Mouse (Mus musculus) megakaryocyte progenitor cell, adult 5-6 weeks (primary cell): ENCODE measurements around the gene Pfkfb3. TPM values are rescaled to one million over a fixed set of nuclear protein-coding genes. Genes with fewer than 3 reads are reported as not detected.

ENCODE experiments used
- ATAC-seq: replicated peaks from 2 replicates; pipeline ENCODE4 v1.8.0; 2016; ENCODE audit warnings: mild to moderate bottlenecking, moderate TSS enrichment, inconsistent platforms; ENCODE audit not compliant: poor library complexity
- total RNA-seq, 2 experiments: library from RNA; stranded (forward) in 1 of 2; stranded (reverse) in 1 of 2; fragments of 157-497, 149-512 nt in 1 of 2; fragments of 200-1000 nt in 1 of 2; gene quantifications; 2 replicates each; pipeline versions ENCODE4 v1.2.3 to v1.2.4; 2015 to 2017

The Pfkfb3 gene
- total RNA-seq, 2 experiments from 2014 or later = 40.9 to 48.2 TPM

GRCm38 (mm10) chr2:11552297-11552821 lies 1.5 kb downstream of the Pfkfb3 start:
- no peak for ATAC-seq

DNA sequence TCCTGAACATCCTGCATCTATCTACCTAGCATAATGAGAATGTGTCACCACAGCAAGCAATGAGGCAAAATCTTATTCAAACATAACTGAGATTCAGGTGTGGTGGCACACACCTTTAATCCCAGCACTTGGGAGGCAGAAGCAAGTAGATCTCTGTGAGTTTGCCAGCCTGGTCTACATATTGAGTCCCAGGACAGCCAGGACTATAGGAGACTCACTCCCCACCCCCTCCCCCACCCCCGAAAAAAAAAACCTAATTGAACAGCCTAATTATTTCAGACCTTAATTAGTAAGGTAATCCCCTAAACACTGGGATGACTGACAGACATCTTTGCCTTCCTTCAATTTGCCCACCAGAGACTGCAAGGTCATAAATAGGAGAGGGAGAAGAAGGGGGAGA lies 2.2 kb downstream of the Pfkfb3 start:
- no peak for ATAC-seq

DNA sequence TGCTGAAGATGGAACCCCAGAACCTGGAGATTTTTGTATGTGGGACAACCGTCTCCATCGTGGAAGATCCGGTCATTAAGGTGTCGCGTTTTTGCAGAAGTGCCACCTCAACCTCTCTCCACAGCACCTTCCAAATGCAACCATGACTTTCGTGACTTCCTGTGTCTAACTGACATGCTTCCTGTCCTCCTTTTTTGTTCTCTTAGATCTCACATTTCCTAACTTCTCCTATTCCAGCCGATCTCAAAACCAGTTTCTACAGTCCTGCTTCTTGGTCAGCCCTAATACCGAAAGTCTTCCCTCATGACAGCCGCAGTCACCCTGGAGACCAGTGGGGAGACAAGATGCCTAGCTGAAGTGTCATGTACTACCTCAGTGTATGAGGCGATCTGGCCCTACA lies 5.4 kb downstream of the Pfkfb3 start:
- peak; percentile 24 for ATAC-seq

GRCm38 (mm10) chr2:11547609-11548008 lies 6.3 kb downstream of the Pfkfb3 start:
- peak; percentile 56 for ATAC-seq

DNA sequence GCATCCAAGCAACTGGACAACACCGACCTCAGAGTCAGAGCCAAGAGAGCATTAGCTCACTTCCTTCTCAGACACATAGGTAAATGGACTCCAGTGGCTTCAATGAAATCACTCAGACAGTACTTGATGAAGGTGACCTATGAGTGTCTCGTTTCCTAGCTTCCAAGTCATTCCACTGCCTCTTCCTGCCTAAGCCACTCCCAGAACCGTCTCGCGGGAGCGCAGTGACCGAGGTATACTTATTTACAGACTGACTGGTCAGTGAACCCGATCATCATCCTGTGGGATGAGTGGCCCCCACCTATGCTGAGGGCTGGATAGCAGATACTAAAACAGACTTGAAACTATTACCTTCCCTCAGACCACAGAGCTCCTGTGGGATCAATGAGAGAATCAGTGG lies 7.8 kb downstream of the Pfkfb3 start:
- ATAC-seq = no peak

DNA sequence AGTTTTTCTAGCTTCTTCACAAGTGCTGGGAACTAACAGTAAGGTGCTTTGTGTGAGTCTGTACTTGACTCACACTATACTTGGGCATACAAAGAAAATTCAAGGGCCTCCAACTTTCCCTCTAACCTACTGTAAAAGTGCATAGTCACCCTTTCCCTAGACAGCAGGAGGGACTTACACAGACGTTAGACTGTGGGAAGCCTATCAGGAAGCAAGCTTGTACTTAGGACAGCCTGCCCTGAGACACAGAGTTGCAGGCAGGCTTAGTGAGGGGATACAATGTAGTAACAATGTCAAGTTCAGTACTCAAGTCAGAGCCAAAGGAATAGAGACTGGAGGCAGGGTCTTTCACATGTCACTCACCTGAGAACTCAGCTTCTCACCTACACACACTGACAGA lies 8.5 kb downstream of the Pfkfb3 start:
- peak; percentile 18; the same call in 1 of the 2 replicates for ATAC-seq

GRCm38 (mm10) chr2:11544342-11544741 lies 9.5 kb downstream of the Pfkfb3 start:
- peak; percentile 23 for ATAC-seq

- no peak for ATAC-seq
Measured at GRCm38 (mm10) chr2:11543158-11543557, 10.7 kb downstream of the Pfkfb3 start.

DNA sequence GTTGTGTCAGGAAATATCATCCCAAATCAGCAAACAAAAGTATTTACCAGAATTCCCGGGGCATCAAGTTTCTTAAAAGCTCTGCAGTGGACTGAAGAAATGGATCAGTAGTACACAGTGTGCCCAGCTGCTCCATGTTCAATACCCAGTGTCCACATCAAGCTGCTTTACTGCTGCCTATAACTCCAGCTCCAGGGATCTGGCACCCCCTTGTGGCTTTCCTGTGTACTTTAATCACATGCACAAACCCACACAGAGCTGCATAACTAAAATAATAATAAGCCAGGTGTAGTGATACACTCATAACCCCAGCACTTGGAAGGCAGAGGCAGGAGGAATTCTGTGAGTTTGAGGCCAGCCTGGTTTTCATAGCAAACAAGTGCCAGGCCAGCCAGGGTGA lies 11.2 kb downstream of the Pfkfb3 start:
- peak; percentile 54 for ATAC-seq

DNA sequence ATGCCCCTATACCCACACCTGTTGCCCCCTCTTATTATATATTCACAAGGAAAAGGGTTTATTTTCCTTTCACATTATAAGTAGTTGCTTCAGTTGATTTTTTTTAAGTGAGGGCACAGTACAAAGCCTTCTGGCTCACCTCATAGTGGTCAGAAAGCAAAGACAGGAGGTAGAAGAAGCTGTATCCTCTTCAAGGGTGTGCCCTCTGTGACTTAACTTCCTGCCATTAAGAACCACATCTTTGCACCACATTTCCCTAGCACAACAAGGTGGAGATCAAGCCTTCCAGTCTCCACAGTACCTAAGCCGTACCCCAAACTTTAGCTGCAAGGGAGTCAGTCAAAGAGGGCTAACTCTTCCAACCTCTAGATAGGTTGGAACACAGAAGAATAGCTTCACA lies 11.8 kb downstream of the Pfkfb3 start:
- no peak for ATAC-seq

DNA sequence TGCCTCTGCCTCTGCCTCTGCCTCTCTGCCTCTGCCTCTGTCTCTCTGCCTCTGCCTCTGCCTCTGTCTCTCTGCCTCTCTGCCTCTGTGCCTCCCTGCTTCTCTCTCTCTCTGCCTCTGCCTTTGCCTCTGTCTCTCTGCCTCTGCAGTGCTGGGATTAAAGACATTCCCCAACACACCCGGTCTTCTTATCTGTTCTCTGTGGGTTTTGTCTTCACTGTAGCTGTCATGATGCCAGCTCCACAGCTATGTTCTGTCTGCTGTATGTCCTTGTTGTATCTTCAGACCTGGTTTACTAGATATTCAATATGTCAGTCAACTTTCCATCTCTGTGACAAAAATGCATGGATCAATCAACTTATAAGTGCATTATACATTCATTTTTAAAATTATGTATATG lies 12.3 kb downstream of the Pfkfb3 start:
- ATAC-seq = peak; percentile 49

GRCm38 (mm10) chr2:11535966-11536365 lies 17.9 kb downstream of the Pfkfb3 start:
- ATAC-seq = no peak

DNA sequence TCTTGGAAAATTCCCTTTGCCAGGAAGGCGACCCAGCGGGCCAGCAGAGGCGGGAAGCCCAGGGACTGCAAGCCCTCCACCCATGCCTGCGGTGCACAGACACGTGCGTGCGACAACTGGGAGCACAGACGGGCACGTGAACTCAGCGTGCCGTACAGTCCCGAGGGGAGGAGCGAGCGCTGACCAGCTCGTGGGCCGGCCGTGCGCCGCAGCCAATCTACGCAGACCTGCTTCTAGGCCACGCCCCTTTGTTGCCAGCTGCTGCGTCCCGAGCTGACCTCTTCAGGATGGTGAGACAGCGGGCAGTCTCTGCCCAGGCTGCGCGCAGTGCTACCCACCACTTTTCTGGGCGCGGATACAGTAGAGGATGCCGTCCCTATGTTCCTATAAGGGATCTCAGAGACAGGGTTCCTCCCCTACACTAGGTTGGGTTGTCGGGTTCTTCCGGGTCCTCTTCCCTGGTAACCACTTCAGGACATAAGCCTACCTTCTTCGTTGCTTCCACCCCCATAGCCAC lies 18.4 kb downstream of the Pfkfb3 start:
- ATAC-seq = peak; percentile 96

GRCm38 (mm10) chr2:11534826-11535225 lies 19.1 kb downstream of the Pfkfb3 start:
- peak; percentile 15 for ATAC-seq

GRCm38 (mm10) chr2:11530101-11530500 lies 23.8 kb downstream of the Pfkfb3 start:
- peak; percentile 71 for ATAC-seq

DNA sequence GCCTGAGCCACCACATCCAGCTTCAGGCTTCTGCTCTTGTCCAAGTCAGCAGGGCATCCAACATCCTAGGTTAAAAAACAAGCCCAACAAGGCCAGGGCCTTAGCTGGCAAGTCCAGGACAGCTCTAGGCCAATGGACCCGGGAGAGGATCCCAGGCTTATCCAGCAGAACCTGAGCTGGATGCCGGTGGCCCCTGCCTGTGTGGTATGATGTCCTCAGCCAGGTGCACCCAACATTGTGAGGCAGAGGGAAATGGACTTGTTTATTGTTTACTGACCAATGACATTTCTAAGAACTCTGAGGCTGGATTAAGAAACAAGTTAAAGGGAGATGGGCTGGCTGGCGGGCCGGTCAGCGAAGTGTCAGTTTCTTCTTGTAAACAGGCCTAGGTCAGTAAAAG lies 27.8 kb downstream of the Pfkfb3 start:
- no peak for ATAC-seq

GRCm38 (mm10) chr2:11524736-11525135 lies 29.1 kb downstream of the Pfkfb3 start:
- ATAC-seq = peak; percentile 96

DNA sequence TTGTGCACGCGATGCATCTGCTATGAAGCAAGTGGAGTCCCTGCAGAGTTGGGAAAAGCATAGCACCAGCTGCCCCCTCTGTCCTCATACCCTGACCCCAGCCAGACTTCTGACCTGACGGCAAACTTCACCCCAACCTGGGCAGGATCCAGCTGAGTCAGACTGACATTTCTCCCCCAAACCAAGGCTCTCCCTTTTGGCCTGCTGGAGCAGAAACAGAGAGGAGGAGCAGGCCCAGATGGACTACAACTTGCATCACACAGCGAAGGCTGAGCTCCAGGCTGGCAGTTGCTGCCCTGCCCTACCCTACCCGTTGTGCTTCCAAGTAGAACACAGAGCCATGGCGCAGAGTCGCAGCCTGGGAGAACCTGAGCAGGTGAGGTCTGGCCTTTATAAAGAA lies 32.1 kb downstream of the Pfkfb3 start:
- no peak for ATAC-seq

- ATAC-seq = no peak
Measured at GRCm38 (mm10) chr2:11520786-11521185, 33.1 kb downstream of the Pfkfb3 start.

- ATAC-seq = no peak
Measured at GRCm38 (mm10) chr2:11515828-11516227, 38.0 kb downstream of the Pfkfb3 start.

- peak; percentile 82 for ATAC-seq
Measured at GRCm38 (mm10) chr2:11513057-11513967, 40.6 kb downstream of the Pfkfb3 start.

DNA sequence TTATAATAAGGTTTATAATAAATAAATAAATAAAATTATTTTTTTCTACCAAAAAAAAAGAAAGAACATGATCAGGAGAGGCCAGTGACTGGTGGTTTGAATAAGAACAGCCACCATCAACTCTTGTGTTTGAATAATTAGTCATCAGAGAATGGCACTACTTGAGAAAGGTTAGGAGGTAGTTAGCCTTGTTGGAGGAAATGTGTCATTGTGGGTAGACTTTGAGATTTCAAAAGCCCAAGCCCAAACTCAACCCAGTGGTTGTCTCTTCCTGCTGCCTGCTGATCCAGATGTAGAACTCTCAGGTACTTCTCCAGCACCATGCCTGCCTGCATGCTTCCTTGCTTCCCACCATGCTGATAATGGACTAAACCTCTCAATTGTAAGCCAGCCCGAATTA lies 41.8 kb downstream of the Pfkfb3 start:
- no peak for ATAC-seq
